8 mouse cellular contexts compared by ENCODE assay signal in genomic region chrX:56755646-56756045, GRCm38 (mm10). TPM values are rescaled to one million over a fixed set of nuclear protein-coding genes. Genes with fewer than 3 reads are reported as not detected.
A peak's percentile ranks its signal among the peaks of the same experiment; 100 is the strongest.
DNase-seq lines count a peak whose midpoint lies in the region; ATAC-seq and TF ChIP-seq lines count a peak whose summit lies in the region.

No protein-coding gene starts in this region.

- H3K36me3 ChIP-seq in kidney, embryonic 16.5 days (ENCODE audit: insufficient read depth, low read length): no peaks in the 10 kb centered on the region
- no peaks in the 10 kb centered on the region for H3K36me3 ChIP-seq in embryonic facial prominence, embryonic 11.5 days (replicated peaks; ENCODE audit: control insufficient read depth, insufficient read depth, low read depth, low read length)
- no peaks in the 10 kb centered on the region for H3K36me3 ChIP-seq in midbrain, embryonic 11.5 days (ENCODE audit: control insufficient read depth, insufficient read depth, low read length)

- peak; percentile 57 for DNase-seq in kidney, adult 9 months
- peak; percentile 34 for DNase-seq in ES-CJ7 (ENCODE audit: low read depth, low spot score)
- peak; percentile 10 for DNase-seq in adrenal gland, adult 8-10 months
- peak; percentile 63 for DNase-seq in embryonic facial prominence, embryonic 11.5 days (ENCODE audit: low spot score)
- DNase-seq in lung, adult 2 months: no peak
- DNase-seq in spleen, postnatal 36 days (ENCODE audit: low spot score in 2 of 2): no peak
- DNase-seq in midbrain, embryonic 11.5 days (ENCODE audit: low spot score, missing footprints): no peak

- 45% methylated on average over 2 of the region's 2 CpGs for whole genome bisulfite sequencing in kidney, embryonic 16.5 days
- WGBS in embryonic facial prominence, embryonic 11.5 days: 39% methylated on average over 2 of the region's 2 CpGs
- 27% methylated on average over 2 of the region's 2 CpGs for WGBS in lung, adult 2 months
- WGBS in midbrain, embryonic 11.5 days: 58% methylated on average over 2 of the region's 2 CpGs

- ATAC-seq in kidney, embryonic 16.5 days (ENCODE audit: low FRiP score, low TSS enrichment): no peak
- ATAC-seq in embryonic facial prominence, embryonic 11.5 days (replicated peaks; ENCODE audit: insufficient number of reproducible peaks, low FRiP score, low TSS enrichment, low read depth): no peak
- ATAC-seq in midbrain, embryonic 11.5 days (ENCODE audit: low FRiP score): no peak

- no peaks in the 10 kb centered on the region for H3K4me1 ChIP-seq in kidney, embryonic 16.5 days (ENCODE audit: insufficient read depth, low read length)
- H3K4me1 ChIP-seq in embryonic facial prominence, embryonic 11.5 days (ENCODE audit: control insufficient read depth, insufficient read depth, low read length): no peaks in the 10 kb centered on the region
- H3K4me1 ChIP-seq in lung, adult 2 months (ENCODE audit: control insufficient read depth, insufficient read depth, low read length): peaks cover 3% of the 10 kb centered on the region; the same call in 1 of the 2 replicates
- no peaks in the 10 kb centered on the region for H3K4me1 ChIP-seq in midbrain, embryonic 11.5 days (ENCODE audit: control insufficient read depth, insufficient read depth, low read length)

- H3K27ac ChIP-seq in kidney, embryonic 16.5 days (ENCODE audit: low read length): no peak overlapping the region
- H3K27ac ChIP-seq in embryonic facial prominence, embryonic 11.5 days (replicated peaks; ENCODE audit: low read depth, low read length): no peak overlapping the region
- no peak overlapping the region for H3K27ac ChIP-seq in midbrain, embryonic 11.5 days (ENCODE audit: low read depth, low read length)

- H3K9me3 ChIP-seq in kidney, embryonic 16.5 days (ENCODE audit: low read length): no peaks in the 10 kb centered on the region
- no peaks in the 10 kb centered on the region for H3K9me3 ChIP-seq in embryonic facial prominence, embryonic 11.5 days (replicated peaks; ENCODE audit: control insufficient read depth, low read length)
- no peaks in the 10 kb centered on the region for H3K9me3 ChIP-seq in midbrain, embryonic 11.5 days (ENCODE audit: control insufficient read depth, low read length)

- H3K4me2 ChIP-seq in kidney, embryonic 16.5 days (replicated peaks; ENCODE audit: low read depth, low read length): no peak overlapping the region
- H3K4me2 ChIP-seq in embryonic facial prominence, embryonic 11.5 days (ENCODE audit: low read depth, low read length): no peak overlapping the region
- H3K4me2 ChIP-seq in midbrain, embryonic 11.5 days: no peak overlapping the region

- peak; percentile 21; the same call in 1 of the 2 replicates for TF ChIP-seq CTCF in lung, adult 2 months (IDR thresholded peaks at IDR 0.05; ENCODE audit: insufficient read depth, low read length)

- no peaks in the 10 kb centered on the region for H3K27me3 ChIP-seq in kidney, embryonic 16.5 days (ENCODE audit: insufficient read depth, low read length)
- no peaks in the 10 kb centered on the region for H3K27me3 ChIP-seq in embryonic facial prominence, embryonic 11.5 days (ENCODE audit: control insufficient read depth, insufficient read depth, low read length)
- H3K27me3 ChIP-seq in midbrain, embryonic 11.5 days (ENCODE audit: control insufficient read depth, insufficient read depth, low read length): no peaks in the 10 kb centered on the region

- no peak for TF ChIP-seq POLR2A in lung, adult 2 months (IDR thresholded peaks at IDR 0.05; ENCODE audit: borderline replicate concordance, extremely low read depth, low read depth, low read length)

- no peak overlapping the region for H3K9ac ChIP-seq in kidney, embryonic 16.5 days (replicated peaks; ENCODE audit: low read length)
- H3K9ac ChIP-seq in embryonic facial prominence, embryonic 11.5 days (replicated peaks; ENCODE audit: low read length): no peak overlapping the region
- H3K9ac ChIP-seq in midbrain, embryonic 11.5 days (ENCODE audit: low read length): no peak overlapping the region

- H3K4me3 ChIP-seq in kidney, embryonic 16.5 days (ENCODE audit: low read length): no peak overlapping the region
- H3K4me3 ChIP-seq in embryonic facial prominence, embryonic 11.5 days (ENCODE audit: low read depth, low read length): no peak overlapping the region
- H3K4me3 ChIP-seq in lung, adult 2 months (replicated peaks; ENCODE audit: extremely low read depth, low read depth, low read length): no peak overlapping the region
- H3K4me3 ChIP-seq in midbrain, embryonic 11.5 days (ENCODE audit: low read depth, low read length): no peak overlapping the region

RNA-seq across cellular contexts. Expression of gene Fhl1, which starts 24.1 kb away (rescaled TPM):
- 98.0 and 110 TPM in 2 replicates for polyA plus RNA-seq in kidney, embryonic 16.5 days (2015; fragmentation: Nextera tagmentation; extraction: Ambion mirVana)
- total RNA-seq in adrenal gland, adult 8-10 months (2022): 10 to 100 TPM; 28.8 to 83.8 (median 43.3) TPM
- polyA plus RNA-seq in embryonic facial prominence, embryonic 11.5 days (2014; fragmentation: Nextera tagmentation; extraction: Ambion mirVana): 48.9 and 50.9 TPM in 2 replicates
- polyA plus RNA-seq in lung, adult 2 months (2012; rRNA removed): 559 and 762 TPM in 2 replicates
- 80.7 and 93.3 TPM in 2 replicates for polyA plus RNA-seq in midbrain, embryonic 11.5 days (2014; fragmentation: Nextera tagmentation; extraction: Ambion mirVana)

Comparison
In these comparisons a context has a peak if more than half of its experiments do, and no peak if none do; other contexts are left out.
1. DNase-seq: peak in kidney, adult 9 months (single experiment), ES-CJ7 (single experiment), adrenal gland, adult 8-10 months (single experiment) and embryonic facial prominence, embryonic 11.5 days (single experiment); none in lung, adult 2 months (single experiment), spleen, postnatal 36 days (0 of 2) and midbrain, embryonic 11.5 days (single experiment).